Mouse (Mus musculus) cortical plate, adult 2 months (tissue): ENCODE measurements around the gene Aldh1l1. TPM values are rescaled to one million over a fixed set of nuclear protein-coding genes. Genes with fewer than 3 reads are reported as not detected.

Experiments used
- H3K27ac ChIP-seq: fragments of 200-500 bp; 2 replicates; pipeline ENCODE4 v1.5.1; 2012; ENCODE audit warnings: low read length, control low read depth, inconsistent platforms; ENCODE audit not compliant: insufficient read depth
- H3K4me1 ChIP-seq: fragments of 200-500 bp; 2 replicates; pipeline ENCODE4 v1.6.1; 2011; ENCODE audit warnings: low read length; ENCODE audit not compliant: control insufficient read depth, insufficient read depth
- H3K4me3 ChIP-seq: fragments of 200-500 bp; 2 replicates; pipeline ENCODE4 v1.5.1; 2011; ENCODE audit warnings: mild to moderate bottlenecking, low read length, control low read depth; ENCODE audit not compliant: insufficient read depth
- CTCF ChIP-seq: fragments of 200-500 bp; IDR thresholded peaks from 2 replicates; pipeline ENCODE4 v1.5.1; 2011; ENCODE audit warnings: mild to moderate bottlenecking, control low read depth, low read length; ENCODE audit not compliant: insufficient read depth; ENCODE audit errors: extremely low read depth
- POLR2A ChIP-seq: fragments of 200-500 bp; IDR thresholded peaks from 2 replicates; pipeline ENCODE4 v1.6.1; 2011; ENCODE audit warnings: mild to moderate bottlenecking, low read length, control low read depth; ENCODE audit not compliant: insufficient read depth; ENCODE audit errors: extremely low read depth
- polyA plus RNA-seq: library from polyadenylated mRNA; depleted of rRNA; stranded (reverse); fragments of >200 nt; gene quantifications from 2 replicates; pipeline ENCODE4 v1.2.3, GENCODE M21; 2012

Aldh1l1 gene
- polyA plus RNA-seq, 1 experiment: 83.1 TPM

DNA sequence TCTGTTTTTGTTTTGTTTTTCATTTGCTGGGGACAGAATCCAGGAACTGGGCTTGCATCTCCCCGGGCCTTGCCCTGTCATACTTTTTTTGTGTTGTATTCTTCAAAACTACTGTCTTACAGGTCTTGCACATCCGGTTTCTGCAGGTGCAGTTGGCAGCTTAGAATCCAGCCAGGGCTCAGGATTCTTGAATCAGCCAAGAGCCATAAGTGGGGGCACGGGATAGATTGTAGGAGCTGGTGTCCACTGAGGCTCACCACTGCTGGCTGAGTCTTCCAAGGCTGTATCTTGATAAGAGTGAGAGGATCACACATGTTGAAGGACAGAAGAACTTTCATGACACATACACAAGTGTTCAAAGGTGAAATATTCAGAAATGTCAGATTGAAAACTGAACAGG lies 117.9 kb downstream of the Aldh1l1 start:
- Histone ChIP-seq H3K4me3 (peak overlapping the region; percentile 50; the same call in 1 of the 2 replicates), H3K27ac (no peak overlapping the region), H3K4me1 (no peaks in the 10 kb centered on the region)
- TF ChIP-seq POLR2A (no peak), CTCF (no peak)

DNA sequence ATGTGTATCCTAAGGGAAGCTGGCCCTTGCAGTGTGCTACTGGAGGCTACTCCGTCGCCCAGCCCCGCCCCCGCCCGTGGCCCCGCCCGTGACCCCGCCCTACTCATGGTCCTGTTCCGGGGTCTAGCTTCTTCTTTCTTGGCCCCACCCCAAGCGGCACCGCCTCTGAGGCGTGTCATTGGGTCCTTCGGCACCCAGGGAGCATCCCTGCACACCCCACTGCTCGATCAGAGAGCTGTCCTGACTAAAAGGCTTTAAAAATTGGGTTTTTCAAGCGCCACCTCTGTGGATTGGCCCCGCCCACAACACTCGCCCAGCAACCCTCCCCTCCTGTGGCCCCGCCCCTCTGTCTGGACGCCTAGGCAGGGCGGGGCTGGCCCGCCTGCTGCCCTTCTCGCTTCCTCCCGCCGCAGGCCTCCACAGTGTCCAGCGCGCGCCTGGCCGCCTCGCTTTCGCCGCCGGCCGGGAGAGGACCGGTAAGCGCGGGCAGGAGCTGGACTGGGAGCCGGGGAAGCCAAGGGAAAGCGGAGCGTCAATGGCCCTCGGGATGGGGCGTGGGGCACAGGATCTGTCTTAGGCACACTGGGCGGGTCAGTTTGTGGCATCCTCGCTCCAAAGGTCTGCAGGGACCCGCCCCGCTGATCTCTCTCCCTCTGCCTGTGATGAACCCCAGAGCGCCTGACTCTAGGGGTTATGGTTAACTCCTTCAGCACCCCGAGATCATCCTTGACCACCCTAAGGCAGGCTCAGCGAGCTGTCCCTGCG lies 118.5 kb downstream of the Aldh1l1 start, which contains the start of gene Slc41a3:
Slc41a3 (plus strand) TSS at position 193 of the 765 bp plus-strand sequence.
- TF ChIP-seq POLR2A (no peak), CTCF (no peak)
- Histone ChIP-seq H3K27ac (no peak within 1 kb of the TSS), H3K4me3 (peak within 1 kb of the TSS; percentile 50), H3K4me1 (no peaks in the 10 kb centered on the region)

DNA sequence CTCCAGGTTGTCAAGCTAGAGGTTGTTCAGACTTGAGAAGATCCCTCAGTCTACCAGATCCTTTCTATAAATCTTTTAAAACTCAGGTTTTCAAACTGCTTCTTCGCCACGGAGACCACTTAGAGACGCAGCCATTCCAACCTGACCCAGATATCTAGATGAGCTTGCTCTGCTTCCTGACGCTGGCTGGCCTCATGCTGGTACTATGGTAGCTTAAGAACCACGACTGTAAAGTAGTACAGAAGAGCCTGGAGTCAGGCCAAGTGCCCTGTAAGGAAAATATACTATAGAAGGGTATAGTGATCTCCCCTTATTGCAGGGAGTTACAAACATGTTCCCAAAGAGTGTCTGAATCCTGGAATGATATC lies 119.1 kb downstream of the Aldh1l1 start:
- Histone ChIP-seq H3K4me3 (peak overlapping the region; percentile 50), H3K4me1 (no peaks in the 10 kb centered on the region), H3K27ac (no peak overlapping the region)
- no peak for TF ChIP-seq CTCF
- TF ChIP-seq POLR2A: no peak

DNA sequence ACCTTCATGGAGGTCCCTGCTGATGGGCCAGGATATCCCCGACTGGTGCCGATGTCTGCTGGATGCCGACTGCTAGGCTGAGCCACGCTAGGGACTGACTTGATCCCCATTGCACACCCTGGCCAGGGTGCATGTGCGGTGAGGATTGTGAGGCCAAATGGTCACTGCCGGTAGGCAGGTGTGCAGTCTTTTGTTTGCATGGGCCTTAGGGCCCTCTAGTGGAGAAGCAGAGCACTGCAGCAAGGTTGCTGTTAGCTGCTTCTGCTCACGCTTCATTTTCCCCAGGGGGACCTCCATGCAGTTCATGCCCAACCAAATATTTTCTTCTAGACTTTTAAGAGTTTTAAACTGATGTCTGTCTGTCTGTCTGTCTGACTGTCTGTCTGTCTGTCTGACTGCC lies 120.3 kb downstream of the Aldh1l1 start:
- Histone ChIP-seq H3K4me3 (no peak overlapping the region), H3K4me1 (no peaks in the 10 kb centered on the region), H3K27ac (no peak overlapping the region)
- no peak for TF ChIP-seq POLR2A
- TF ChIP-seq CTCF: peak; percentile 84

DNA sequence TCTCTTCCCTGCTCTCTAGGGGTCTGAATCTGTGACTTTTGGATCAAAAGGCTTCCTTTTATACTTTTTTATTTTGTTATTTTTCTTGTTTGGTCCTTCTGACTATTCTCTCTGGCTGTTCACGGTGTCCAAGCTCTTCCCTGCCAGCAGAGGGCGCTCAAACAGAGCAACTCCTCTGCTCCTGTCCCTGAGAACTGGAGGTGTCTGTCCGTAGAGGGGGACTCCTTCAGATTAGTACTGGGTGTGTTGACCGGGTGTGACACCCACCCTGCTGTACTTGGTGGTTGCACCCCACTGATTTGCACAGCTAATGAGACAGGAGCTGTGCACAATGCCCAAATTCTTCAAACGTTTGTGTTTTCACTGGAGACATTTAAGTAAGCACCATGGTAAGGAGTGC lies 121.0 kb downstream of the Aldh1l1 start:
- Histone ChIP-seq H3K4me3 (no peak overlapping the region), H3K27ac (no peak overlapping the region), H3K4me1 (no peaks in the 10 kb centered on the region)
- TF ChIP-seq POLR2A: no peak
- TF ChIP-seq CTCF: peak; percentile 78

DNA sequence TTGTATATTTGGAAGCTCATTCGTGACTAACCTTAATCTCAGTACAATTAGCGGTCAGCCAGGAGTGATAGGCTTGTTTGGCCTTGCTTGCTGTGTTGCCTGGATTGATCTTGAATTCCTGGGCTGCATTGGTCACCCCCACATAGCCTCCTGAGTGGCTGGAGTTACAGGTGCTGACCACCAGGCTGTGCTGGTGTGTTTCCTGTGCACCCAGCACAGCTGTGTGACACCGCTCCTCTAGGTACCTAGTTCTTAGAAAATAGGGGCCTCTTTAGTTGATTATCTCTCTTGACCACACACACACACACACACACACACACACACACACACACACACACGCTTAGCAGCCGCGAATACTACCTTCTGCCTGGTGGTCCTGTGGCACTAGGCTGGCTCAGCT lies 122.0 kb downstream of the Aldh1l1 start:
- H3K27ac ChIP-seq: no peak overlapping the region
- TF ChIP-seq CTCF (0 out of 2 replicates have a peak, but pooled peaks have one; percentile 13), POLR2A (no peak)
- H3K4me1 ChIP-seq: no peaks in the 10 kb centered on the region
- no peak overlapping the region for H3K4me3 ChIP-seq

DNA sequence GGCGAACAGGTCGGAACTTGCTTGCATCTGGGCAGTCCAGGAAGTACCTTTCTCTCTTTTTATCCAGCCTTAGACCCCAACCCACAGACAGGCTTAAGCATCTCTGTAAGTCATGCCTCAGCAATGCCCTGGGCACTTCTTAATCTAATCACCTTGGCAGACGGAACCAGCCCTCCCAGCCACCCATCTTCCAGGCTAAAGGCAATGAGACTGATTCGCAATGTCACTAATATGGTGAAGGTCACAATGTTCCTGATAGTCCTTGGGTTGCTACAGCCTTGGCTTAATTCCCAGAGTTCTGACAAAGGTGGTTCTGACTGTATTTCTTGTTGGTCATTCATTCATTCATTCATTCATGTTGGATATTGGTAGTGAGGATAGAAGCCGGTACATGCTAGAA lies 124.0 kb downstream of the Aldh1l1 start:
- Histone ChIP-seq H3K27ac (no peak overlapping the region), H3K4me1 (no peaks in the 10 kb centered on the region), H3K4me3 (no peak overlapping the region)
- no peak for TF ChIP-seq CTCF
- TF ChIP-seq POLR2A: no peak

DNA sequence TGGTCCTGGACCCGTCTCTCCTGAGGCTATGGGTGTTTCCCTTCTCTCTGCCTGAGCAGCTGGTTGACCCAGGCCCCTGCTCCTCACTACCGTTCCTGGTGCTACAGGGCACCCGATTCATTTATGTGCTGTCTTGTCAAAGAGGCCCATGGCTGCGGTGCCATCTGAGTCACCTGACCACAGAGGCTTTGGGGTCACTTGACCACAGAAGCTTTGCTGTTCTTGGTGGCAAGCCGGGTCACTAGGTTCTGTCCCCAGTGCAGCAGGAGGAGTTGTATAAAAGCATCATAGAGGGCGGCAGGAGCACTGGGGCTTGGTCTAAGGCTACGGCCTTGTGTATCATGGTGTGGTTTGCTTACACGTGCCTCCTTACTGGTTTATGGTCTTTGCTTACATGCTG lies 127.0 kb downstream of the Aldh1l1 start:
- no peak overlapping the region for H3K27ac ChIP-seq
- TF ChIP-seq POLR2A (no peak), CTCF (no peak)
- no peaks in the 10 kb centered on the region for H3K4me1 ChIP-seq
- H3K4me3 ChIP-seq: no peak overlapping the region

DNA sequence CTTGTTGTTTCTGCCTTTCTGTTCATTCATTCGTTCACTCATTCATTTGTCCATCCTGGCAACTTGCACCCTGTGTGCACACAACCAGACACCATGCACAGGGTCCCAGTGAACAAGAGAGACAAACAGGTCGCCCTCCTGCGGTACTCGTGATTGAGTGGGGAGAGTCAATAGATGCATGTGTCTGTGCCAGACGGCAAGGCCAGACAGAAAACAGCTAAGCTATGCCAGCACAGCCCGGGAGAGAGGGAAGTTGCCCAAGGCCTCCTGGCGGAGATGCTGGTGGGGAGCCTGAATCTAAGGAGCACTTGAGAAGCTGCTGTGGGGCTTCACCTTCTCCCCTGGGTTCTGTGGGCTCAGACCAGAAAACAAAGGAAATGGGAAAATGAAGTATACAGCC lies 129.1 kb downstream of the Aldh1l1 start:
- Histone ChIP-seq H3K4me1 (no peaks in the 10 kb centered on the region), H3K27ac (no peak overlapping the region), H3K4me3 (no peak overlapping the region)
- TF ChIP-seq POLR2A (no peak), CTCF (no peak)

DNA sequence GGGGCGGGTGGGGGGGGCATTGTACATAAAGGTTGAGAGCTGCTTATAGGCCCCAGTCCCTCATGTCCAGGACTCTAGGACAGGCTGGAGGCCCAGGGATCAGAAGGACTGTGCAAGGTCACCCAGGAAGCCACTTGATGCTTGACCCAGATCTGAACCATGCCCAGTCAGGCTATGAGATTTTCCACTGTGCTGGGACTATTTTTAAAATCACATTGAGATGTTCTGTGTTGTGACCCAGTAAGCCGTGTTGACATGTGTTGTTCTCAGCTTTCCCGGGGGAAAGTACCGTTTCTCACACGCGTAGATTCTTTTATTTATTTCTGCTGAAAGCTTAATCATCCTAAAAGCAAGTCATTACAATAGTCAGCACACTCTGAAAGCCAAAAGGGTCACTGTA lies 129.8 kb downstream of the Aldh1l1 start:
- TF ChIP-seq CTCF (no peak), POLR2A (no peak)
- Histone ChIP-seq H3K4me1 (no peaks in the 10 kb centered on the region), H3K4me3 (no peak overlapping the region), H3K27ac (no peak overlapping the region)
